Mouse (Mus musculus) forebrain, embryonic 16.5 days (tissue): ENCODE measurements around the gene Dnmt1. TPM values are rescaled to one million over a fixed set of nuclear protein-coding genes. Genes with fewer than 3 reads are reported as not detected.

ENCODE experiments used
- ATAC-seq: fragments of 200-750 bp; cut with Nextera tagmentation; 2 replicates; pipeline ENCODE4 v1.8.0; 2017; ENCODE audit warnings: mild to moderate bottlenecking, moderate library complexity
- H3K27ac ChIP-seq: fragments of 300-500 bp; sonication (generic); 2 replicates; pipeline ENCODE4 v1.5.1; 2014; ENCODE audit warnings: low read length, control low read depth
- H3K27me3 ChIP-seq: fragments of 300-500 bp; sonication (generic); replicated peaks from 2 replicates; pipeline ENCODE4 v1.6.1; 2014; ENCODE audit warnings: low read length; ENCODE audit not compliant: control insufficient read depth, insufficient read depth
- H3K36me3 ChIP-seq: fragments of 300-500 bp; sonication (generic); 2 replicates; pipeline ENCODE4 v1.6.1; 2014; ENCODE audit not compliant: control insufficient read depth, insufficient read depth
- H3K4me1 ChIP-seq: fragments of 300-500 bp; sonication (generic); replicated peaks from 2 replicates; pipeline ENCODE4 v1.6.1; 2014; ENCODE audit warnings: low read length; ENCODE audit not compliant: control insufficient read depth, insufficient read depth
- H3K4me2 ChIP-seq: fragments of 300-500 bp; sonication (generic); 2 replicates; pipeline ENCODE4 v1.6.1; 2014; ENCODE audit warnings: mild to moderate bottlenecking, low read length, control low read depth
- H3K4me3 ChIP-seq: fragments of 300-500 bp; sonication (generic); replicated peaks from 2 replicates; pipeline ENCODE4 v1.5.1; 2014; ENCODE audit warnings: mild to moderate bottlenecking, low read length, control low read depth
- H3K9ac ChIP-seq: fragments of 300-500 bp; sonication (generic); replicated peaks from 2 replicates; pipeline ENCODE4 v1.6.1; 2014; ENCODE audit warnings: low read depth, low read length, control low read depth
- H3K9me3 ChIP-seq: fragments of 300-500 bp; sonication (generic); 2 replicates; pipeline ENCODE4 v1.6.1; 2016; ENCODE audit warnings: low read length; ENCODE audit not compliant: control insufficient read depth
- WGBS: fragments of 180-500 bp; shearing (Covaris S2); extraction: QIAGEN DNeasy Blood & Tissue Kit; methylation state at CpG from one replicate; pipeline ENCODE4 v1.1.7; 2014; 5-methylcytosine and 5-hydroxymethylcytosine counted together
- microRNA-seq: library from miRNA; unstranded; fragments of <30 nt; microRNA quantifications from one replicate; pipeline ENCODE4, GENCODE M21; 2017
- polyA plus RNA-seq: library from polyadenylated mRNA; unstranded; fragments of >200 nt; fragmentation: Nextera tagmentation; extraction: Ambion mirVana; gene quantifications from 2 replicates; pipeline ENCODE4 v1.2.1, GENCODE M21; 2015

Dnmt1 gene
- polyA plus RNA-seq, 1 experiment from 2014 or later = 85.3 TPM

- no peaks in the 10 kb centered on the region for H3K9me3 ChIP-seq
- peak overlapping the region; percentile 45 for H3K4me2 ChIP-seq
- ATAC-seq = no peak
- H3K27ac ChIP-seq = no peak overlapping the region
- WGBS = 9% methylated on average over 19 of the region's 19 CpGs
- no peak overlapping the region for H3K9ac ChIP-seq
- H3K4me1 ChIP-seq = no peaks in the 10 kb centered on the region
- H3K27me3 ChIP-seq = peaks cover 33% of the 10 kb centered on the region
- H3K36me3 ChIP-seq = no peaks in the 10 kb centered on the region
- peak overlapping the region; percentile 42; the same call in 1 of the 2 replicates for H3K4me3 ChIP-seq
Measured at GRCm38 (mm10) chr9:20869246-20869645, 90.4 kb downstream of the Dnmt1 start.

- WGBS = 9% methylated on average over 52 of the region's 53 CpGs
- Histone ChIP-seq H3K9ac (peak within 1 kb of the TSS; percentile 41), H3K36me3 (no peaks in the 10 kb centered on the region), H3K4me3 (peak within 1 kb of the TSS; percentile 42), H3K27me3 (peaks cover 33% of the 10 kb centered on the region), H3K9me3 (no peaks in the 10 kb centered on the region), H3K27ac (no peak within 1 kb of the TSS), H3K4me2 (peak within 1 kb of the TSS; percentile 45), H3K4me1 (no peaks in the 10 kb centered on the region)
- ATAC-seq = peak; percentile 50; the same call in 1 of the 2 replicates
Measured at GRCm38 (mm10) chr9:20868448-20869001, 91.2 kb downstream of the Dnmt1 start, which contains the start of gene A230050P20Rik. TSS of gene A230050P20Rik (plus strand) at chr9:20868642.

GRCm38 (mm10) chr9:20866879-20867278, 92.8 kb downstream of the Dnmt1 start:
- WGBS = 59% methylated on average over 3 of the region's 3 CpGs
- Histone ChIP-seq H3K4me1 (no peaks in the 10 kb centered on the region), H3K4me2 (no peak overlapping the region), H3K4me3 (no peak overlapping the region), H3K9ac (no peak overlapping the region), H3K36me3 (no peaks in the 10 kb centered on the region), H3K27me3 (peaks cover 33% of the 10 kb centered on the region), H3K27ac (no peak overlapping the region), H3K9me3 (no peaks in the 10 kb centered on the region)
- no peak for ATAC-seq

DNA sequence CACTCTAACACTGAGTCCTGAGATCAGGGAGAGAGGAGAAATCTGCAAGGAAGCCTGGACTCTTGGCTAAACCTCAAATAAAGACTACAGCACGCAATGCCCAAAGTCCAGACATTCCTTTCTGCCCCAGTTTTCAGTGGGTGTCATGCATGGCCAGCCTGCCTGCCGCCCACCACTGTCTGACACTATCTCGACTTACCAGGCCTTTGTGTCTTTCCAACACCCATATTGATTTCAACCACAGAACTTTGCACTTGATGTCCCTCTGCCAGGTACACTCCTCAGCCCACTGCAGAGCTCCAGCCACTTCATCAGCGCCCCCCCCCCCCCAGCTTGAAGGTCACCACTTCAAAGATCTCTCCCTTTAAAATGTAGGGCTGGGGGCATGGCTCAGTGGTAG, 97.5 kb downstream of the Dnmt1 start:
- Histone ChIP-seq H3K27me3 (peaks cover 2% of the 10 kb centered on the region; the same call in 1 of the 2 replicates), H3K9ac (no peak overlapping the region), H3K9me3 (no peaks in the 10 kb centered on the region), H3K4me3 (no peak overlapping the region), H3K36me3 (no peaks in the 10 kb centered on the region), H3K4me2 (no peak overlapping the region), H3K4me1 (no peaks in the 10 kb centered on the region), H3K27ac (no peak overlapping the region)
- WGBS = 65% methylated on average over 4 of the region's 4 CpGs
- no peak for ATAC-seq

DNA sequence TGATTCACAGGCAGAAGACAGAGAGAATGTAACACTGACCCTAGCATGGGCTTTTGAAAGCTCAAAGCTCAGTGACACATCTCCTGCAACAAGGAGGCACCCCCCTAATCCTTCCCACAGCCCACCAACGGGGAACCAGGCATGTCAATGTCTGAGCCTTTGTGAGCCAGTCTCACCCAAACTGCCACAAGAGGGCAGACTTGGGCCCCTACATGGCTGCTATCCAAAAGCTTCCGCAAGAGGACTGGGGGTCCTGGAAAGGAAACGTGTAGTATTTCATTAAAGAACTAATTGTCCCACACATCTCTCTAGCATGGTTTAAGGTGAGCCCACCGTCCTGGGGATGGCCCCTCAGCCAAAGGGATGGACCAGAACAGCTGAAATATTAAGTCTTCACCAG, 97.9 kb downstream of the Dnmt1 start:
- no peak for ATAC-seq
- Histone ChIP-seq H3K4me3 (no peak overlapping the region), H3K9me3 (no peaks in the 10 kb centered on the region), H3K4me1 (no peaks in the 10 kb centered on the region), H3K36me3 (no peaks in the 10 kb centered on the region), H3K9ac (no peak overlapping the region), H3K27ac (no peak overlapping the region), H3K4me2 (no peak overlapping the region), H3K27me3 (0 out of 2 replicates have a peak, but pooled peaks cover 2% of the 10 kb centered on the region)
- WGBS = 3% methylated on average over 4 of the region's 4 CpGs

DNA sequence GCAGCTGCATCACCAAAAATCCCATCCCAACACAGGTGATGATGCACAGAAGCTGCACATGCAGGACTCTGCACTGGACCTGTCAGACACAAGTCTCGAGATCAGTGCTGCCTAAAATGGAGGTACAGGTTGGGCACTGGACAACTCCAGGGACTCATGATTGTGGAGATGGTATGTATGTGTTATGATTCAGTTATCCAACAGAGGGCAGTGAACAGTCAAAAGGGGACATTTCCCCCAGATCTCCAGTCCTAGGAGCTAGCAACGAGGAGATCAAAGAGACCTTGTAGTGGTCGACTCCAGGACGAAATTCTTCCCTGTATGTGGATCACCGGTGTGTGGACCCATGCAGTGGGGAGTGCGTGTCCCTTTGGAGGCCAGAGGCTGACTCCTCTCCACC, 99.8 kb downstream of the Dnmt1 start:
- ATAC-seq = no peak
- 0 out of 2 replicates have a peak, but pooled peaks cover 2% of the 10 kb centered on the region for H3K27me3 ChIP-seq
- no peaks in the 10 kb centered on the region for H3K36me3 ChIP-seq
- H3K4me1 ChIP-seq = no peaks in the 10 kb centered on the region
- no peak overlapping the region for H3K4me2 ChIP-seq
- no peak overlapping the region for H3K4me3 ChIP-seq
- 60% methylated on average over 6 of the region's 6 CpGs for WGBS
- no peak overlapping the region for H3K9ac ChIP-seq
- no peak overlapping the region for H3K27ac ChIP-seq
- H3K9me3 ChIP-seq = no peaks in the 10 kb centered on the region

Small RNAs within 50 kb of the gene (microRNA-seq; reads per million reads assigned to microRNA genes)
- gene Mir7081 = 0.83 reads per million

Other genes starting within 250 kb of the Dnmt1 start
- 143 and 173 TPM in 2 replicates for gene Olfm2, start 213.5 kb downstream of the Dnmt1 start, polyA plus RNA-seq
- 0.26 and 0.33 TPM in 2 replicates for gene Col5a3, start 144.8 kb downstream of the Dnmt1 start, polyA plus RNA-seq
- not detected in 2 replicates for gene Rdh8, start 141.4 kb downstream of the Dnmt1 start, polyA plus RNA-seq
- 4.6 and 8.8 TPM in 2 replicates for gene A230050P20Rik, start 91.2 kb downstream of the Dnmt1 start, polyA plus RNA-seq
- 16.6 and 20.2 TPM in 2 replicates for gene Angptl6, start 80.2 kb downstream of the Dnmt1 start, polyA plus RNA-seq
- 59.6 and 60.4 TPM in 2 replicates for gene Ppan, start 71.7 kb downstream of the Dnmt1 start, polyA plus RNA-seq
- gene Eif3g, start 61.3 kb downstream of the Dnmt1 start, polyA plus RNA-seq = 260 and 268 TPM in 2 replicates
- gene S1pr2, start 16.9 kb upstream of the Dnmt1 start, polyA plus RNA-seq = 7.5 and 7.7 TPM in 2 replicates
- gene Mrpl4, start 42.9 kb upstream of the Dnmt1 start, polyA plus RNA-seq = 109 and 113 TPM in 2 replicates
- 3.3 and 4.5 TPM in 2 replicates for gene Icam1, start 56.1 kb upstream of the Dnmt1 start, polyA plus RNA-seq
- not detected in 2 replicates for gene Icam4, start 69.5 kb upstream of the Dnmt1 start, polyA plus RNA-seq
- gene Icam5, start 72.2 kb upstream of the Dnmt1 start, polyA plus RNA-seq = 2.3 and 2.4 TPM in 2 replicates
- 0.25 and 1.7 TPM in 2 replicates for gene Zglp1, start 107.2 kb upstream of the Dnmt1 start, polyA plus RNA-seq
- gene Gm49373, start 113.2 kb upstream of the Dnmt1 start, polyA plus RNA-seq = 1.2 and 1.4 TPM in 2 replicates
- 49.7 and 60.5 TPM in 2 replicates for gene Fdx1l, start 113.7 kb upstream of the Dnmt1 start, polyA plus RNA-seq
- gene Gm38431, start 132.1 kb upstream of the Dnmt1 start, polyA plus RNA-seq = 1.6 and 1.9 TPM in 2 replicates
- 37.4 and 38.8 TPM in 2 replicates for gene Raver1, start 132.1 kb upstream of the Dnmt1 start, polyA plus RNA-seq
- 10.4 and 13.7 TPM in 2 replicates for gene Tyk2, start 171.4 kb upstream of the Dnmt1 start, polyA plus RNA-seq
- gene Cdc37, start 190.1 kb upstream of the Dnmt1 start, polyA plus RNA-seq = 213 and 234 TPM in 2 replicates
- 24.9 and 32.0 TPM in 2 replicates for gene Pde4a, start 205.8 kb upstream of the Dnmt1 start, polyA plus RNA-seq